Mouse (Mus musculus) lung, adult 2 months (tissue): ENCODE measurements around the gene Acot1.

Experiments used
- CTCF ChIP-seq: fragments of 200-500 bp; IDR thresholded peaks from 2 replicates; pipeline ENCODE4 v1.5.1; 2011; ENCODE audit warnings: mild to moderate bottlenecking, low read length, control low read depth; ENCODE audit not compliant: insufficient read depth
- POLR2A ChIP-seq: fragments of 200-500 bp; IDR thresholded peaks from 2 replicates; pipeline ENCODE4 v1.6.1; 2011; ENCODE audit warnings: low read depth, mild to moderate bottlenecking, control low read depth, low read length, borderline replicate concordance; ENCODE audit errors: extremely low read depth

DNA sequence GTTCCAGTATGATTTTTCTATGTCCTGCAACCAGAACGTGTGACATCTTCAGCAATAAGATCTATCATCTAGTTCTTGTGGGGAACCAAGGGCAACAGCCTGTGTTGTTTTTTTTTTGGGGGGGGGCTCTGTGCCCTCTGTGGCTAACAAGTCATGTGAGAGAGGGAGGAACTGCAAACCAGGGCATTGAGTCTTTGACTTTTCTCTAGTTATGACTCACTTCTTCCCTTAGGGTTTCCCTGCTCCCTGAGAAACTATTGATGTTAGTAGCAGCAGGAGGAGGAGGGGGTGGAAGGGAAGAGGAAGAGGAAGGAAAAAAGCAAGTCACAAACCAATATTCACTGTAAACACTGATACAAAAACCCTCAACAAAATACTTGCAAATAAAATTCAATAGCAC lies 5.4 kb upstream of the Acot1 start:
- no peak for TF ChIP-seq POLR2A
- TF ChIP-seq CTCF = no peak
